Mouse (Mus musculus) limb, embryonic 11.5 days (tissue): Measurements from ENCODE around the gene Hps5. TPM values are rescaled to one million over a fixed set of nuclear protein-coding genes. Genes with fewer than 3 reads are reported as not detected.

Experiments used
- ATAC-seq: fragments of 200-750 bp; cut with Nextera tagmentation; 2 replicates; pipeline ENCODE4 v1.8.0; 2017; ENCODE audit warnings: low read depth; ENCODE audit not compliant: insufficient number of reproducible peaks, low FRiP score, low TSS enrichment
- DNase-seq: peaks from one replicate; pipeline ENCODE4 v3.0.0-alpha.2; 2015; ENCODE audit warnings: low spot score
- H3K27ac ChIP-seq: fragments of 300-500 bp; sonication (generic); replicated peaks from 2 replicates; pipeline ENCODE4 v1.5.1; 2014; ENCODE audit warnings: low read depth, mild to moderate bottlenecking, low read length
- H3K27me3 ChIP-seq: fragments of 300-500 bp; sonication (generic); 2 replicates; pipeline ENCODE4 v1.6.1; 2014; ENCODE audit warnings: mild to moderate bottlenecking, low read length, mixed read lengths; ENCODE audit not compliant: control insufficient read depth, insufficient read depth
- H3K36me3 ChIP-seq: fragments of 300-500 bp; sonication (generic); 2 replicates; pipeline ENCODE4 v1.6.1; 2014; ENCODE audit warnings: mild to moderate bottlenecking, low read length, moderate library complexity, mixed read lengths; ENCODE audit not compliant: control insufficient read depth, insufficient read depth
- H3K4me1 ChIP-seq: fragments of 300-500 bp; sonication (generic); 2 replicates; pipeline ENCODE4 v1.6.1; 2014; ENCODE audit warnings: low read length, mixed read lengths; ENCODE audit not compliant: control insufficient read depth, insufficient read depth
- H3K4me2 ChIP-seq: fragments of 300-500 bp; sonication (generic); 2 replicates; pipeline ENCODE4 v1.6.1; 2014; ENCODE audit warnings: low read depth, mild to moderate bottlenecking, moderate library complexity; ENCODE audit not compliant: severe bottlenecking
- H3K4me3 ChIP-seq: fragments of 300-500 bp; sonication (generic); 2 replicates; pipeline ENCODE4 v1.5.1; 2014; ENCODE audit warnings: low read depth, low read length
- H3K9ac ChIP-seq: fragments of 300-500 bp; sonication (generic); 2 replicates; pipeline ENCODE4 v1.6.1; 2014; ENCODE audit warnings: mild to moderate bottlenecking, low read length
- H3K9me3 ChIP-seq: fragments of 300-500 bp; sonication (generic); 2 replicates; pipeline ENCODE4 v1.6.1; 2016; ENCODE audit warnings: low read length; ENCODE audit not compliant: control insufficient read depth
- WGBS: fragments of 180-500 bp; shearing (Covaris S2); extraction: QIAGEN DNeasy Blood & Tissue Kit; methylation state at CpG from one replicate; pipeline ENCODE4 v1.1.7; 2014; 5-methylcytosine and 5-hydroxymethylcytosine counted together
- polyA plus RNA-seq: library from polyadenylated mRNA; unstranded; fragments of >200 nt; fragmentation: Nextera tagmentation; extraction: Ambion mirVana; gene quantifications from 2 replicates; pipeline ENCODE4 v1.2.1, GENCODE M21; 2014

The Hps5 gene
- polyA plus RNA-seq: 18.6 and 21.3 TPM in 2 replicates

- Histone ChIP-seq H3K27ac (peak within 1 kb of the TSS; percentile 70), H3K9ac (peak within 1 kb of the TSS; percentile 96), H3K4me2 (peak within 1 kb of the TSS; percentile 80), H3K9me3 (no peaks in the 10 kb centered on the region), H3K27me3 (no peaks in the 10 kb centered on the region), H3K4me3 (peak within 1 kb of the TSS; percentile 91), H3K4me1 (peaks cover 4% of the 10 kb centered on the region; the same call in 1 of the 2 replicates), H3K36me3 (no peaks in the 10 kb centered on the region)
- DNase-seq (peak; percentile 99), ATAC-seq (peak; percentile 98)
- under 1% methylated on average over 64 of the region's 75 CpGs for WGBS
Measured at GRCm38 (mm10) chr7:46795287-46796205, at the start of gene Hps5, which contains the start of gene Gtf2h1. TSS of gene Hps5 (minus strand) at chr7:46796064. TSS of gene Gtf2h1 (plus strand) at chr7:46796103.

DNA sequence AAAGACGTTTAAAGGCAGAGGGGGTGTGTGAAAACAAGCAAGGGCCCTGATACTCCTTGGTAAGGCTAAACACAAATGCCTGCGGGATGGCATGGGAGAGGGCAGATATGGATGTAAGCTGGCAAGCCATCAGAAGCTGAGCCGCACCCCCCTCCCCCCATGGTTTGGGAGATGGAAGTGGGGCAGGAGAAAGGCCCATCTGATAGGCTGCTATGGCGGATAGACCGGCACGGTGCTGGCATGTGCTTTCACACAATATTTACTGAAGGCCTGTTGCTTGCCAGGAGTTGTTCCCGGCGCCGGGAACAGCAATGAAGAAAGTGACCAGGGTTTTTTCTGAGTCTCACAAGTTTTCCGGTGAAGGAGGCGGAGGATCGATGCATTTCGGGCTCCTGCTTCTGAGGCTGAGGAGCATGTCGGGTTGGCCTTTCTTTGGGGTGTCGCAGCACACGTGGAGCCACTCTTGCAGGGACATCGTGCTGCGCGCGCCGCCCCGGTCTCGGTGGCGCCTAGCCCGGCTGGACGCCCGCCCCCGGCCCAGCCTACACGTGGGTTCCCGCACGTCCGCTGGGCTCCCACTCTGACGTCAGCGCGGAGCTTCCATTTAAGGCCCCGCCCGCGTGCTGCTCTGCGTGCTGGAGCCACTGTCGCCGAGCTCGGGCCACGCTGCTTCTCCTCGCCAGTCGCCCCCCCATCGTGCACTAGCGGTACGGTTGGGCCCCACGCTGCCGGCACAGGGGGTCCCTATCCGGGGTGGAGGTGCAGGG is 49.5 kb upstream of the Hps5 start:
- Histone ChIP-seq H3K9ac (peak overlapping the region; percentile 84), H3K27me3 (no peaks in the 10 kb centered on the region), H3K4me2 (peak overlapping the region; percentile 70), H3K9me3 (no peaks in the 10 kb centered on the region), H3K27ac (peak overlapping the region; percentile 85), H3K36me3 (peaks cover 18% of the 10 kb centered on the region; the same call in 1 of the 2 replicates), H3K4me3 (peak overlapping the region; percentile 74), H3K4me1 (peaks cover 4% of the 10 kb centered on the region)
- DNase-seq: peak; percentile 95
- ATAC-seq: peak; percentile 85
- under 1% methylated on average over 50 of the region's 51 CpGs for WGBS

DNA sequence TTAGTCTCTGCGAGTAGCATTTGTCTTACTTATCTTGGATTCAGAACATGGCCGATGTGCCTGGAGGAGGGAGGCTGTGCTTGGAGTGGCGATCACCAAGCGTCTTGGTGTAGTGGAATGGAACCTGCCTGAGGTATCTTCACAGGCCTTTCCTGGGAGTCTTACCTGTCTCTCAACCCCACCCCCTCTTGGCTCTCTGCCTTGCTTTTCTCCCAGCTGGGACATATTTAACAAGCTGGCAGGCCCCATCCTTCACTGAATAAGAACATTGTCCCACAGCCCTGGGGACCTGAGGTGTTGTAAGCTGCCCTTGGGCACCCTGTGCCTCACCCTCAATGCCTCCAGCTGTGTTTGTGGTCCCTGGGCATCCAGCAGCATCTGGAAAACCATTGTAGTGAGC is 47.7 kb upstream of the Hps5 start:
- peaks cover 10% of the 10 kb centered on the region for H3K4me1 ChIP-seq
- 85% methylated on average over 4 of the region's 4 CpGs for WGBS
- no peak overlapping the region for H3K27ac ChIP-seq

GRCm38 (mm10) chr7:46842278-46842677 is 46.4 kb upstream of the Hps5 start:
- H3K4me3 ChIP-seq: no peak overlapping the region
- H3K4me2 ChIP-seq: no peak overlapping the region
- no peak for DNase-seq
- H3K36me3 ChIP-seq: no peaks in the 10 kb centered on the region
- H3K4me1 ChIP-seq: peaks cover 14% of the 10 kb centered on the region
- no peaks in the 10 kb centered on the region for H3K27me3 ChIP-seq
- no peak overlapping the region for H3K27ac ChIP-seq
- 29% methylated on average over 5 of the region's 5 CpGs for WGBS
- no peak for ATAC-seq
- no peak overlapping the region for H3K9ac ChIP-seq
- no peaks in the 10 kb centered on the region for H3K9me3 ChIP-seq

More for the DNA sequence above, 47.7 kb upstream of the Hps5 start:
- no peak overlapping the region for H3K9ac ChIP-seq
- no peaks in the 10 kb centered on the region for H3K27me3 ChIP-seq
- DNase-seq (no peak), ATAC-seq (no peak)
- no peaks in the 10 kb centered on the region for H3K9me3 ChIP-seq
- H3K4me3 ChIP-seq: no peak overlapping the region
- H3K36me3 ChIP-seq: peaks cover 5% of the 10 kb centered on the region; the same call in 1 of the 2 replicates
- H3K4me2 ChIP-seq: no peak overlapping the region

DNA sequence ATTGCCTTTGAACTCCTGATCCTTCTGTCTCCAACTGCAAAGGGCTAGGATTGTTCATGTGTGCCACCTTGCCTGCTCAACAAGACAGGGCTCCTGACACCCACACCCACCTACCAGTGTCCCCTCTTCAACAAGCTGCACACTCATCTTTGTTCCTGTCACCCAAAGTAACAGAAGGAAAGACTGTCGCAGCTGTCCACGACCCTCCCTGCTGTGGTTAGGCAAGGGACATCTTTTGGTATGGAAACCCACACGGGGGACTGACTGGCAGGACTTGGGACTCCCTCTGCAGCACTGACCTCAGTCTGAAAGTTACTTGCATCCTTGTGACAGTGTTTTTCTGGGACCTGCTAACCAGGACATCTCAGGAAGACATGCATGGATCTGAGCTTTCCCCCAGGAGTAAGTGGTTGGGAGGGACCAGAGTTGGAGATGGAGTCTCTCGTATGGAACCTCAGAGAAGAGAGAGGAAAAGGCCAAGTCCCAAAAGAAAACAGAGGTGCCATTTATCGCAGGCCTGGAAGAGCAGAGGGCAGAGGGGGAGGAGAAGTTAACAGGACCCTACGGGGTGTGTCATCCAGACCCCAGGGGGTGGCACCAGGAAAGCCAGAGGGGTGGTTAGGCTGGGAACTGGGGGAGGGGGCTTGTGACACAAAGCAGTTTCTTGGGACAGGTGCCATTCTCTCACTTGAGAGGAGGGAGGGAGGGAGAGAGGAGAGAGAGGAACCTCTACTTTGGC is 45.1 kb upstream of the Hps5 start, which contains the start of gene Ldha:
Gene Ldha (plus strand): TSS at position 689 of the 739 bp plus-strand sequence.
- no peak within 1 kb of the TSS for H3K9ac ChIP-seq
- peaks cover 14% of the 10 kb centered on the region for H3K4me1 ChIP-seq
- no peak for ATAC-seq
- no peaks in the 10 kb centered on the region for H3K27me3 ChIP-seq
- no peaks in the 10 kb centered on the region for H3K9me3 ChIP-seq
- H3K4me2 ChIP-seq: no peak within 1 kb of the TSS
- no peak within 1 kb of the TSS for H3K4me3 ChIP-seq
- H3K36me3 ChIP-seq: no peaks in the 10 kb centered on the region
- H3K27ac ChIP-seq: no peak within 1 kb of the TSS
- no peak for DNase-seq
- WGBS: 21% methylated on average over 6 of the region's 6 CpGs

GRCm38 (mm10) chr7:46840326-46840725 is 44.5 kb upstream of the Hps5 start:
- Histone ChIP-seq H3K4me2 (no peak overlapping the region), H3K4me3 (no peak overlapping the region), H3K9me3 (no peaks in the 10 kb centered on the region), H3K4me1 (peaks cover 14% of the 10 kb centered on the region), H3K27me3 (no peaks in the 10 kb centered on the region), H3K9ac (no peak overlapping the region), H3K36me3 (no peaks in the 10 kb centered on the region), H3K27ac (no peak overlapping the region)
- 46% methylated on average over 4 of the region's 4 CpGs for WGBS
- DNase-seq (no peak), ATAC-seq (no peak)

- 73% methylated on average over 5 of the region's 5 CpGs for WGBS
- H3K4me2 ChIP-seq: no peak overlapping the region
- H3K4me1 ChIP-seq: peaks cover 13% of the 10 kb centered on the region
- H3K4me3 ChIP-seq: no peak overlapping the region
- no peak for ATAC-seq
- H3K9me3 ChIP-seq: no peaks in the 10 kb centered on the region
- no peak overlapping the region for H3K27ac ChIP-seq
- no peaks in the 10 kb centered on the region for H3K36me3 ChIP-seq
- DNase-seq: no peak
- no peaks in the 10 kb centered on the region for H3K27me3 ChIP-seq
- no peak overlapping the region for H3K9ac ChIP-seq
Measured at GRCm38 (mm10) chr7:46839861-46840260, 44.0 kb upstream of the Hps5 start.

DNA sequence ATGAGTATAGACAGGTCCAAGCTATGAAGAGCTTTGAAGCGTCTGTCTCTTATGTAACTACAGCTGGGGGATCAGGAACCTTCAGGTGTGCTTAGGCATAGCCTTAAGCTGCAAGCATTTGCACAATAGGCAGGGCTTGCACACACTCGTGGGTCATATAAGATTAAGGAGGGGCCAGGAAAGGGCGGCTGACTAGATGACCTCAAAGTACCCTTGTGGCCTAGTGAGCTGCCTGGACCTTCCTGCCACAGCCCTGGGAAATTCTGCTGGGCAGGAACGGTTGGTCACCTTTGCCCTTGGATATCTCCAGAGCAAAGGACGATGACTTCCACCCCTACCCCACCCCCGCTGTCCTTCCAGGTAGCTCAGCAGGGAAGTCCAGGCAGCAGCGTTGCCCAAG is 43.6 kb upstream of the Hps5 start:
- DNase-seq (no peak), ATAC-seq (no peak)
- H3K9ac ChIP-seq: no peak overlapping the region
- no peak overlapping the region for H3K27ac ChIP-seq
- H3K36me3 ChIP-seq: no peaks in the 10 kb centered on the region
- no peaks in the 10 kb centered on the region for H3K9me3 ChIP-seq
- H3K4me1 ChIP-seq: peaks cover 10% of the 10 kb centered on the region; the same call in 1 of the 2 replicates
- H3K4me2 ChIP-seq: no peak overlapping the region
- no peak overlapping the region for H3K4me3 ChIP-seq
- 33% methylated on average over 7 of the region's 7 CpGs for WGBS
- no peaks in the 10 kb centered on the region for H3K27me3 ChIP-seq
